Mouse (Mus musculus) kidney, postnatal 4 days (tissue): ENCODE results near the gene Pdzd2.

Source experiments
- DNase-seq, 2 experiments: peaks; one replicate each; pipeline ENCODE4 v3.0.0; 2021; ENCODE audit warnings: mixed read lengths in 2 of 2

Gene Pdzd2

DNA sequence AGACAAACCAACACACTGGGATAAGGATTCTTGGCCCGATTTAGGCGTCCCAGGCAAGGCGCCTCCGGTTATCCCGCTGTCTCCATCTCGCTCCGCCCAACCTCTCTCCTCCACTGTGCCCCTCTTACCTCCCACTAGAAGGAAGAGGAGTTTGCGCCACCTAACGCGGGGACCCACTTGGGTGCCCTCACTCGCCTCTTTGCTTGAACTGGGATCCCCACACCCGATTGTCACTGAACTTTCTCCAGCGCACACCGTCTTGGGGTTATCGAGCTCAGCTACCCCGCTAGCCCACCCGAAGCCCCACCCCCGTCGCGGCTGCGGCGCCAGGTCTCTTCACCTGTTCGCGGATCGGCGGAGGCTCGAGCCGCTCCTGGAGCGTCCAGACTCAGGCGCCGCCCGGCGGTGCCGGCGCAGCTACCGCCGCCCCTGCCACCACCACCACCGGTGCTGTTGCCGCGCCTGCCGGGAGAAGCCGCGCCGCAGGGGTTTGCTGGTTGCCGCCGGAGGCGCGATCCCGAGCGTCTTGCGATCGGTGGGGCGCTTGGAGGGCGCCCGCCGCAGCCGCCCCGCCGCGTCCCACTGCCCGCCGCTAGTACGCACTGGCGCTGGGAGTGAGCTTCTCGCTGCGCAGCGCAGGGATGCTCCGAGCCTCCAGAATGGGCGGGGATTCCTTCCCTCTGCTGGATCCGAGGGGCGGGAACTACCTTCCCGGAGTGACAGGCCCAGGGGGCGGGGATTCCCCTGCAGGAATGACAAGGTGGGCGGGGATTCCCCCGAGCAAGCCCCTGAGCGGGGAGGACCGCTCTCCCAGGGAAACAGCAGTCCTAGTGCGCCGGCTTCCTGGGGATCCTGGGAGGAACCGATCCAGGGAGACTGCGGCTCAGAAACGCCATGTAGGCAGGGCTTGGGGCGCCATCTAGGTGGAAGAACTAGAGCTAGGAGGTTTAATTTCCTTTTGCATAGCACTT, at the start of gene Pdzd2:
Pdzd2 (minus strand) TSS at position 648 of the 971 bp plus-strand sequence.
- peak; percentile 96 to 97 for DNase-seq

- peak in 1 of 2 experiments; percentile 27 for DNase-seq
These were observed 49.7 kb upstream of the Pdzd2 start for GRCm38 (mm10) chr15:12789406-12789867.

DNA sequence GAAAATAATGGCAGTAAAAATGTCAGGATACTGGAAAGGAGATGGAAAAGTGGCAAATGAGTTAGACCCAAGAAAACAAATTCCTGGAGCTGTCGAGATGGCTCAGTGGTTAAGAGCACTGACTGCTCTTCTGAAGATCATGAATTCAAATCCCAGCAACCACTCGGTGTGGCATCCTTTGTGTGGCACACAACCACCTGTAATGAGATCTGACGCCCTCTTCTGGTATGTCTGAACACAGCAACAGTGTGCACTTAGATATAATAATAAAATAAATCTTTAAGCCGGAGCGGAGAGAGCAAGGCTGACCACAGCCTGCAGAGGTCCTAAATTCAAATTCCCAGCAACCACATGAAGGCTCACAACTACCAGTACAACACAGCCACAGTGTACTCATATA, 48.8 kb upstream of the Pdzd2 start:
- DNase-seq, result no peak

DNA sequence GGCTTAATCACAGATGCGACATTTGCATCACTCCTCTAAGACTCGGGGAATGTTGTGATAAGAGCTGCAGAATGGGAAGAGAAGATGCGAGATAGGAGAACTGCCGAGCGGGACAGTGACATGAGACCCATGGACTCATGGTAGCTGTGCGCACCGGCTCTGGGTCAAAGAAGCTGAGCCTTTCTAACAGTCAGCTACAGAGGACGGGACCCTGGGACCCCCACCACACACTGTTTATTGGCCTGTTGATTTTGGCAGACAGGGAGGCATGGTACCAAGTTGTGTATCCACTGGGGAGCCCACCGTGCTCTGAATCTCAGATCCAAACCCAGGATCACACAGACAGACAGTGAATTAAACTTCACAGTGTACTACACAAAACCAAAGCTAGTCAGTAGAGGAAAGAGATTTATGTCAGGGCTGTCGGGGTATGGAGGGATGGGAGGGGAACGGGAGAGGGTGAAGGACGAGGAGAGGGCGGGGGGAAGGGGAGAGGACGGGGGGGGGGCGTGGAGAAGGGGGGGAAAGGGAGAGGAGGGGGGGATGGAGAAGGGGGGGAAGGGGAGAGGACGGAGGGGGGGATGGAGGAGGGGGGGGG, 42.1 kb upstream of the Pdzd2 start:
- no peak for DNase-seq

- no peak for DNase-seq
These were observed 41.6 kb upstream of the Pdzd2 start for GRCm38 (mm10) chr15:12781296-12781695.

- no peak for DNase-seq
These were observed 34.5 kb upstream of the Pdzd2 start for GRCm38 (mm10) chr15:12774149-12774753.

DNA sequence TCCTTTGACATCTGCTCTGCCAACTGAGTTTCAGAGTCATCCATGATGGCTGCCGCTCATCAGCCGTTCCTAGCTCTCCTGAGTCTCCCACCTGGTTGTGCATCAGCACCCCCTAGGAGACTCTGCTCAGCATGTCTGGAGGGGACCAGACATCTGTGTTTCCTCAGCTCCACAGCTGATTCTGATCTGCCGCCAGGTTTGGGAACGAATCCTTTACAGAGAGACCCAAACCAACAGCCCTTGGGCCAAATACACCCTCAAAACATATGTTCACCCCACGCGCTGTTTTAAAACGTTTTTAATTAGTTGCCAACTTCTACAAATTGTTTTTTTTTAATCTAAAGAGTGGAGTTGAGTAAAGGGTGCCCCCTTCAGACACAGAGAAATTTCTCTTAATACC, 31.2 kb upstream of the Pdzd2 start:
- DNase-seq, result no peak

GRCm38 (mm10) chr15:12766848-12767247, 27.1 kb upstream of the Pdzd2 start:
- no peak for DNase-seq

- no peak for DNase-seq
These were observed 23.4 kb upstream of the Pdzd2 start for GRCm38 (mm10) chr15:12763147-12763546.

DNA sequence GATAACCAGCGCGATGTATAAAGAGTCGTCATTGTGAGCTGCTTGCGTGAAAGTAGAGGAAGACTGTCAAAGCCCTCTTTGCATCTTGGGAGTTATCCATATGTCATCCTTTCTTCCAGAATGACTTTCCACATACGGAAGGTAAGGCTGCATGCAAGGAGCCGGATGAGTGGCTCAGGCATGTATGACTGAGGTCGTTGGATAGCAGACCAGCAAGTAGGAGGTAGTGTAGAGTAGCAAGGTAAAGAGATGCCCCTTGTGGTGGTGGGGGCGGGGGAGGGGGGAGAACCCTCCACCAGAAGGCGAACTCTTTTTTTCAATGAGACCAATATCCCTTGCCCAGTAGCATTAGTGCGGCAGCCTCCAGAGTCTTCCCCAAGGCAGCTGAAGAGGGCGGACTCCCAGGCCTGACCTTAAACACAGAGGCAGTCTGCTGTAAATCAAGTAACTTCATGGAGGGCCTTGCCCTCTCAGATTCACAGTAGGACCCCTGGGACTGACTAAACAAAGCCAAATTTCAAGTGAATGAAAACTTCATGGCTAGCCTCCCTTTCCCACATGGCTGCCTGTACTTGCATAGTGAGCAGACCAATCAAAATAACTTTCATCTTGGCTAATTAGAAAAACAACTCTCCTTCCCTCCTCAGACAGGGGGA, 22.7 kb upstream of the Pdzd2 start:
- peak; percentile 15 to 32 for DNase-seq

DNA sequence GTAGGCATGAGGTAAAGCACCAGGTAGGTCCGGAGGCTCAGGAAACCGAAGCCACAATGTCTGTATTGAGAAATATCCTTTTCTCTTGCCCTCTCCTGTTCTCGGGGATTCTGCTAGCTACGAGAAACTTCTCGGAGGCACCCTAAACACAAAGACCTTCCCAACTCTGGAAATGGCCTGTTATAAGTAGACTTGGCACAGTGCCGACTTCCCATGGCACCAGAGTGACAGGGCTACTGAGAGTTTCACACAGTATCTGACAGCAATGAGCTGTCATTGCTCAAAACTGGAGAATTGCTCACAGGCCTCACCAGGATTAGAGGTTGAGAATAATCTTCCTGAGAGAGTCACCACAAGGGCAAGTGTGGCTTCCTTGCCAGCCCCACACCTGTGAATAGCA, 21.0 kb upstream of the Pdzd2 start:
- no peak for DNase-seq

DNA sequence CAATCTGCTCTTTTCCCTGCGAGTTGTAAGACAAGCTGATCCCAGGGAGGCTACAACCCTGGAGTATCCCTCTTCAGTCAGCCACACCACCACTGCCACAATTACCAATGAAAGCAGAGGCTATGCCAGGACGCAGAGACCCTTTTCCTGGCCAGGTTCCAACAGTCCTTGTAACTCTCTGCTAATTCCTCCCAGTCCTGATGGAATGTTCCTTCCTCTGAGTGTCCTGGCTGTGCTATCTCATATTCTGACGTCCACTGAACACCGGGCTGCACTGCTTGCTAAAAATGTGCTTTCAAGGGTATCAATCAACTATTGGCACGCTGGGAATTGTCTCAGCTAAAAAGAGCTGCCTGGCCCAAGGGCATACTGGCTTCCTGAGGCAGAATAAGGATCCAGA, 18.7 kb upstream of the Pdzd2 start:
- no peak for DNase-seq

GRCm38 (mm10) chr15:12757757-12758156, 18.0 kb upstream of the Pdzd2 start:
- DNase-seq, result no peak

DNA sequence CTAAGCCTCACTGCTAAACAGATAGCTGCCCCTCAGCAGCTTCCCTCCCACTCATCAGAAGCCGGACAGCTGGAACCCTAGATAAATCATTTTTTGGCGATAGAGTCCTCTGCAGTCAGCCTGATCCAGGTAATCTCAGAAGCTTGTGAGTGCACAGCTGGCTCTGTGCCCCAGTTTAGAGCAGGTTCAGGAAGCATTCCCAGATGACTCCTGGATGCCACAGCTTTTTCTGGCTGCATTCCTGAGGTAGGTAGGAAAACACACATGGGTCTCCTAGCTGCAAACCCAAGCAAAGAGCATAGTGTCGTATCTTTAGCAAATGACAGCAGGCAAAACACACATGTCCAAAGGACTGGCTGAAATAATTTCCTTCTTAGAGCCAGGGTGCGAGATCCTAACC, 13.5 kb upstream of the Pdzd2 start:
- peak in 1 of 2 experiments; percentile 24 for DNase-seq

DNA sequence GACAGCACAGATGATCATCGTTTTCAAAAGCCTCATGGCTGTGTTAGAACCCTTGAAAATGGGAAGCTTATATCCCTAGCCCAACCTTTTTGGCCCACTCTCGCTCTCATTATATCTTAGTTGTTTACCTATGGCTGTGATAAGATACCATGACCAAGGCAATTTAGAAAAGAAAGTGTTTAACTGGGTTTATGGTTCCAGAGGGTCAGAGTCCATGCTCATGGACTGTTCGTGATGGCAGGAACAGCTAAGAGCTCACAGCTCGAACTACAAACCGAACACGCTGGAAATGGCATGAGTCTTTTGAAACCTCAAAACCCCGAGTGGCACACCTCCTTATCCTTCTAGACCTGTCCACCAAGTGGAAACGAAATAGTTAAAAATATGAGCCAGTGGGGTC, 11.2 kb upstream of the Pdzd2 start:
- no peak for DNase-seq

DNA sequence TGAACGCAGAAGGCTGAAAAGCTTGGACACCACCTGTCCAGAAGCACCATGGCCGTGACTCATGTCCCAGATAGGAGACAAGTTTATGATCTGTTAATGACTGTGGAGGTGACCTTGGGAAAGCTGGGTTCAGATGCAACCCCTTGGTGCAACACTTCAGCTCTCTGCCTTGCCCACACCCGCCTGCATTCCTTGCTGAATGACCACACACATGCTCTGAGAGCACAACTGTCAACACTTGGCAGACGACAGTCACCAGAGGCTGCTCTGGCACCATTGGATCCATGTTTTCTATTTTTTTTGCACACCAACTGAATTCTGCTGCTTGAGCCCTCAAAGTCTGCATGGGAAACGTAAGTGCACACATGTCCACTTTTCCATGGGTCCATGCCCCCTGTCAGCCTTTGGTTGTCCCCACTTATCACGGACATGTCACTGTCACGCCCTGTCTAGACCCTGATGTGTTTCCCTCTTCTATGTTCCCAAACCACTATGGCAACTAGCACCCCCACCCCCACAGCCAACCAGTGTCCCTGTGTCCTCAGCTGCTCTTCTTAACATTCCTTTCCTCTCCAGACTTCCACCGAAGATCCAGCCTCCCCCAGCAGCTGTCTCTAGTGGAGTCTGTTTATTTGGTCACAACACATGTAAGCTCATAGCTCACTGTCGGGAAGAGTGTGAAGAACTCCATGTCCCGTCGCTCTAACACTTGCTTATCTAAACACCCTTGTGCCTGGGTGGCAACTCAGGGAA, 10.0 kb upstream of the Pdzd2 start:
- peak; percentile 19 to 32 for DNase-seq

GRCm38 (mm10) chr15:12742117-12742906, 2.6 kb upstream of the Pdzd2 start:
- no peak for DNase-seq

GRCm38 (mm10) chr15:12738301-12739093, 1.2 kb downstream of the Pdzd2 start:
- no peak for DNase-seq

- no peak for DNase-seq
These were observed 4.5 kb downstream of the Pdzd2 start for GRCm38 (mm10) chr15:12735208-12735607.

DNA sequence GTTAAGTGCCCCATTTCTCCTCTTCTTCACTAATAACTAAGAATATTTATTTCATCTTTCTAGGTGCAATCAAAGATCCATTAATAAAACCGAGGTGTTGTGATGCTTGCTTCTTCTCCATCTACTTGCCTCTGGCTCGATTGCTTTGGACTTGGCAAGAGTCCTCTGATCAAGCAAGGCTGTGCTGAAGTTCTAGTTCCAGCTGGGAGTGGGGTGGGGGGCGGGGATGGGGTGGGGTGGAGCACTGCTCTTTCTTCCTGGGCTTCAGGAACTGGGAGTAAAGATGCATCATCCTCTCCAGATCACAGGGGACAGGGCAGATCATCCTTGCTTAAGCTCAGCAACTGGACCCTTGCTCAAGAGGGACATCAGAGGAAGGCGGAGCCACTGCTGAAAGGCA, 5.5 kb downstream of the Pdzd2 start:
- DNase-seq, result no peak

DNA sequence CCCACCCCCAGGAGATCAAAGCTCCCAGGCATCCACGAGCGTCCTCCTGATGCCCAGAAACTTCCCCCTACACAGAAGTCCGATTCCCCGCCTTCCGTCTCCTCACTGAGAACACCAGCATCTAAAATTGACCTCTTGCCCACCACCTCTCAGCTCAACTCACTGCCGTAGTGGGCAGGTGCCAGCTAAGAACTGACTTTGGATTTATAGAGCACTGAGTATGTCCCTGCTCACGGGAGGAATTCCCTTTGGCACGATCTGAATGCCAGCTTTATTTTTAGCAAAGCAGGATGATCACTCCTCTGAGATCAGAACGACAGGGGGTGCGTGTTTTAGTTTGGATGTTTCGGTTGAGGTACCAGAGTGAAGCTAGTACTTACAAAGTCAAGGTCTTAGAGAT, 7.1 kb downstream of the Pdzd2 start:
- no peak for DNase-seq
